Mouse (Mus musculus) cortical plate, adult 2 months (tissue): ENCODE data around the gene Stpg1.
A peak's percentile ranks its signal among the peaks of the same experiment; 100 is the strongest.

Experiments used
- CTCF ChIP-seq: fragments of 200-500 bp; IDR thresholded peaks from 2 replicates; pipeline ENCODE4 v1.5.1; 2011; ENCODE audit warnings: mild to moderate bottlenecking, control low read depth, low read length; ENCODE audit not compliant: insufficient read depth; ENCODE audit errors: extremely low read depth
- POLR2A ChIP-seq: fragments of 200-500 bp; IDR thresholded peaks from 2 replicates; pipeline ENCODE4 v1.6.1; 2011; ENCODE audit warnings: mild to moderate bottlenecking, low read length, control low read depth; ENCODE audit not compliant: insufficient read depth; ENCODE audit errors: extremely low read depth

DNA sequence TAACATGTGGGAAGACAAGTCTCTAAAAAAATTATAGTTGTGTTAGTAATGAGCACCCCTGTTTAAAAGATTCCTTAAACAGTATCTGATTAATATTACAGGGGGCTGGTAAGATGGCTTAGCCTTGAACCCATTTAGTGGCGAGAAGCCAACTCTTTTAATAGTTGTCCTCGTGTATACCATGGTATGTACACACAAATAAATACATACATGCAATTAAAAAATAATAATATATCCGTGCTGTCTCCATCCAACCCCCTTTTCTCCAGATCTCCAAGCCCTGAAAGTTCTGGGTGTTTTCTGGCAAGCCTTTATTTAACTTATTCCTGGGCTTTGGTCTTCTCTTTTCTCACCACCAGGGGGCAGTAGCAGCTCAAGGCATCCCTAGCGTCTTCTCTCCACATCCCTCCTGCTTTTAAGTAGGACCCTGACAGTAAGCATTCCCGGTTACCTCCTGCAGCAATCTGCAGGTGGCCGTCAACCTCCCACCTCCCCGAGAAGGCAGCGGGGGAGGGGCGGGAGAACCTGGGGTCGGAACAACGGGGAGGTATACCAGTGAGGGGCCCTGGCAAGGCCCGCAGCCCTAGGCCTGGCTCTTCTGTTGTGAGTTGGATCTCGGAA lies 13.9 kb downstream of the Stpg1 start:
- TF ChIP-seq CTCF (peak; percentile 89), POLR2A (no peak)
